17 mouse cellular contexts compared by ENCODE assay signal in genomic region chr15:83606700-83607099, GRCm38 (mm10). TPM values are rescaled to one million over a fixed set of nuclear protein-coding genes. Genes with fewer than 3 reads are reported as not detected.
DNase-seq lines count a peak whose midpoint lies in the region; ATAC-seq lines count a peak whose summit lies in the region.
"Had no signal": no experiment of that assay in that cellular context is flagged by ENCODE, and none has a peak within 500 bp of the region (broad histone marks: within the 10 kb centered on the region; RNA-seq: fewer than 3 reads in every experiment).

No protein-coding gene starts in this region.

- no peak overlapping the region for H3K27ac ChIP-seq in heart, embryonic 13.5 days (replicated peaks)
- H3K27ac ChIP-seq in heart, embryonic 11.5 days (ENCODE audit: low read depth, low read length) = no peak overlapping the region
- peak overlapping the region; percentile 43 for H3K27ac ChIP-seq in liver, embryonic 15.5 days (replicated peaks)
- H3K27ac ChIP-seq: embryonic facial prominence, embryonic 10.5 days; hindbrain, embryonic 13.5 days; intestine, embryonic 15.5 days; limb, embryonic 12.5 days; midbrain, embryonic 12.5 days; neural tube, embryonic 13.5 days had no signal

- 0 out of 2 replicates have a peak, but pooled peaks cover 1% of the 10 kb centered on the region for H3K36me3 ChIP-seq in heart, embryonic 13.5 days
- no peaks in the 10 kb centered on the region for H3K36me3 ChIP-seq in heart, embryonic 11.5 days (ENCODE audit: control insufficient read depth, insufficient read depth, low read length)
- H3K36me3 ChIP-seq in erythroblast, embryonic 14.5 days (ENCODE audit: control insufficient read depth) = peaks cover 41% of the 10 kb centered on the region
- no peaks in the 10 kb centered on the region for H3K36me3 ChIP-seq in liver, embryonic 15.5 days (replicated peaks)
- H3K36me3 ChIP-seq: intestine, embryonic 15.5 days; neural tube, embryonic 13.5 days had no signal

- DNase-seq in spleen, postnatal 14 days (ENCODE audit: low spot score in 2 of 2) = peak; percentile 55
- no peak for DNase-seq in kidney, postnatal 10 days
- DNase-seq in testis, postnatal 14 days (ENCODE audit: low spot score) = no peak
- DNase-seq in gastrocnemius, adult 18-20 months (ENCODE audit: low spot score) = no peak

- H3K4me2 ChIP-seq in heart, embryonic 13.5 days = no peak overlapping the region
- no peak overlapping the region for H3K4me2 ChIP-seq in heart, embryonic 11.5 days
- H3K4me2 ChIP-seq in liver, embryonic 15.5 days = peak overlapping the region; percentile 61
- H3K4me2 ChIP-seq: hindbrain, embryonic 13.5 days; intestine, embryonic 15.5 days; limb, embryonic 12.5 days; lung, embryonic 14.5 days; midbrain, embryonic 12.5 days; neural tube, embryonic 13.5 days had no signal

- 84% methylated on average over 8 of the region's 8 CpGs for WGBS in heart, embryonic 13.5 days
- WGBS in heart, embryonic 11.5 days (ENCODE audit: insufficient replicate concordance) = 85% methylated on average over 8 of the region's 8 CpGs
- 53% methylated on average over 8 of the region's 8 CpGs for WGBS in liver, embryonic 15.5 days (ENCODE audit: insufficient replicate concordance)

- H3K4me3 ChIP-seq in heart, embryonic 13.5 days = no peak overlapping the region
- H3K4me3 ChIP-seq in heart, embryonic 11.5 days (ENCODE audit: low read depth, low read length) = no peak overlapping the region
- H3K4me3 ChIP-seq in erythroblast, embryonic 14.5 days (replicated peaks) = peak overlapping the region; percentile 48
- peak overlapping the region; percentile 14 for H3K4me3 ChIP-seq in liver, embryonic 15.5 days (replicated peaks)
- H3K4me3 ChIP-seq: embryonic facial prominence, embryonic 10.5 days; hindbrain, embryonic 13.5 days; intestine, embryonic 15.5 days; limb, embryonic 12.5 days; midbrain, embryonic 12.5 days; neural tube, embryonic 13.5 days had no signal

- H3K4me1 ChIP-seq in heart, embryonic 13.5 days = peaks cover 16% of the 10 kb centered on the region
- no peaks in the 10 kb centered on the region for H3K4me1 ChIP-seq in heart, embryonic 11.5 days (ENCODE audit: control insufficient read depth, insufficient read depth, low read length)
- H3K4me1 ChIP-seq in erythroblast, embryonic 14.5 days (ENCODE audit: control insufficient read depth) = peaks cover 51% of the 10 kb centered on the region
- H3K4me1 ChIP-seq in liver, embryonic 15.5 days (replicated peaks) = peaks cover 51% of the 10 kb centered on the region
- H3K4me1 ChIP-seq: hindbrain, embryonic 13.5 days; midbrain, embryonic 12.5 days; neural tube, embryonic 13.5 days had no signal

- no peaks in the 10 kb centered on the region for H3K9me3 ChIP-seq in heart, embryonic 13.5 days
- no peaks in the 10 kb centered on the region for H3K9me3 ChIP-seq in heart, embryonic 11.5 days (replicated peaks; ENCODE audit: control insufficient read depth, low read length)
- H3K9me3 ChIP-seq in erythroblast, embryonic 14.5 days (ENCODE audit: control insufficient read depth, low read length) = no peaks in the 10 kb centered on the region
- H3K9me3 ChIP-seq in liver, embryonic 15.5 days (replicated peaks) = no peaks in the 10 kb centered on the region
- H3K9me3 ChIP-seq: embryonic facial prominence, embryonic 10.5 days; G1E; hindbrain, embryonic 13.5 days; intestine, embryonic 15.5 days; limb, embryonic 12.5 days; midbrain, embryonic 12.5 days; neural tube, embryonic 13.5 days had no signal

- ATAC-seq in heart, embryonic 13.5 days (ENCODE audit: extremely low read depth, insufficient number of reproducible peaks, low FRiP score, low TSS enrichment) = no peak
- ATAC-seq in heart, embryonic 11.5 days (replicated peaks; ENCODE audit: insufficient number of reproducible peaks, low FRiP score, low TSS enrichment) = no peak
- ATAC-seq in liver, embryonic 15.5 days (ENCODE audit: insufficient read depth) = peak; percentile 91
- ATAC-seq: forebrain, embryonic 14.5 days had no signal

- 0 out of 2 replicates have a peak, but pooled peaks cover 2% of the 10 kb centered on the region for H3K27me3 ChIP-seq in heart, embryonic 13.5 days (replicated peaks)
- H3K27me3 ChIP-seq in heart, embryonic 11.5 days (ENCODE audit: control insufficient read depth, insufficient read depth, low read length) = no peaks in the 10 kb centered on the region
- no peaks in the 10 kb centered on the region for H3K27me3 ChIP-seq in erythroblast, embryonic 14.5 days (ENCODE audit: control insufficient read depth)
- H3K27me3 ChIP-seq in liver, embryonic 15.5 days = no peaks in the 10 kb centered on the region
- H3K27me3 ChIP-seq: hindbrain, embryonic 13.5 days; intestine, embryonic 15.5 days; limb, embryonic 12.5 days; midbrain, embryonic 12.5 days; neural tube, embryonic 13.5 days had no signal

- H3K9ac ChIP-seq in heart, embryonic 13.5 days = 0 out of 2 replicates have a peak overlapping the region, but pooled peaks have one; percentile 33
- H3K9ac ChIP-seq in heart, embryonic 11.5 days (ENCODE audit: low read depth, low read length) = no peak overlapping the region
- H3K9ac ChIP-seq in liver, embryonic 15.5 days = peak overlapping the region; percentile 34; the same call in 1 of the 2 replicates
- H3K9ac ChIP-seq: hindbrain, embryonic 13.5 days; intestine, embryonic 15.5 days; limb, embryonic 12.5 days; lung, embryonic 14.5 days; midbrain, embryonic 12.5 days; neural tube, embryonic 13.5 days had no signal

RNA-seq across cellular contexts. Expression of gene Ttll12, which starts 11.7 kb away (rescaled TPM):
- polyA plus RNA-seq in heart, embryonic 13.5 days (2015; fragmentation: Nextera tagmentation; extraction: Ambion mirVana) = 21.9 and 22.0 TPM in 2 replicates
- 30.4 and 31.1 TPM in 2 replicates for polyA plus RNA-seq in heart, embryonic 11.5 days (2014; fragmentation: Nextera tagmentation; extraction: Ambion mirVana)
- polyA plus RNA-seq in erythroblast, embryonic 14.5 days (2012) = 27.8 and 30.9 TPM in 2 replicates
- polyA plus RNA-seq in liver, embryonic 15.5 days (2015; fragmentation: Nextera tagmentation; extraction: Ambion mirVana) = 35.6 and 38.5 TPM in 2 replicates
- total RNA-seq in gastrocnemius, adult 18-20 months (2021) = 1 to 10 TPM; 3.6 to 4.0 TPM

RNA-seq across cellular contexts. Expression of gene Mcat, which starts 43.1 kb away (rescaled TPM):
- 29.6 and 32.6 TPM in 2 replicates for polyA plus RNA-seq in heart, embryonic 13.5 days (2015; fragmentation: Nextera tagmentation; extraction: Ambion mirVana)
- polyA plus RNA-seq in heart, embryonic 11.5 days (2014; fragmentation: Nextera tagmentation; extraction: Ambion mirVana) = 28.3 and 30.3 TPM in 2 replicates
- polyA plus RNA-seq in erythroblast, embryonic 14.5 days (2012) = 0.91 and 2.0 TPM in 2 replicates
- 15.4 and 16.8 TPM in 2 replicates for polyA plus RNA-seq in liver, embryonic 15.5 days (2015; fragmentation: Nextera tagmentation; extraction: Ambion mirVana)
- 10 to 100 TPM; 20.4 to 22.1 TPM for total RNA-seq in gastrocnemius, adult 18-20 months (2021)

RNA-seq across cellular contexts. Expression of gene Tspo, which starts 43.3 kb away (rescaled TPM):
- polyA plus RNA-seq in heart, embryonic 13.5 days (2015; fragmentation: Nextera tagmentation; extraction: Ambion mirVana) = 139 and 150 TPM in 2 replicates
- polyA plus RNA-seq in heart, embryonic 11.5 days (2014; fragmentation: Nextera tagmentation; extraction: Ambion mirVana) = 129 and 136 TPM in 2 replicates
- polyA plus RNA-seq in erythroblast, embryonic 14.5 days (2012) = 62.5 and 75.0 TPM in 2 replicates
- 202 and 217 TPM in 2 replicates for polyA plus RNA-seq in liver, embryonic 15.5 days (2015; fragmentation: Nextera tagmentation; extraction: Ambion mirVana)
- 10 to 100 TPM; 19.6 to 26.8 TPM for total RNA-seq in gastrocnemius, adult 18-20 months (2021)

Comparison
In these comparisons a context has a peak if more than half of its experiments do, and no peak if none do; other contexts are left out.
1. H3K4me3 ChIP-seq: peak in erythroblast, embryonic 14.5 days (single experiment) and liver, embryonic 15.5 days (single experiment); none in heart, embryonic 13.5 days (single experiment) and heart, embryonic 11.5 days (single experiment).
2. DNase-seq: peak in spleen, postnatal 14 days (2 of 2); none in kidney, postnatal 10 days (single experiment), testis, postnatal 14 days (single experiment) and gastrocnemius, adult 18-20 months (single experiment).